Mouse (Mus musculus): ENCODE results near the gene Plagl1. TPM values are rescaled to one million over a fixed set of nuclear protein-coding genes. Genes with fewer than 3 reads are reported as not detected.

Gene Plagl1
- total and polyA plus RNA-seq, 2 experiments from 2014 or later: 20.1 to 39.0 TPM

- H3K4me3 ChIP-seq (ENCODE audit: low read depth, low read length): no peak overlapping the region
- 83% methylated on average over 5 of the region's 5 CpGs for WGBS
- ATAC-seq (ENCODE audit: low FRiP score): no peak
Measured at GRCm38 (mm10) chr10:13168461-13168860, 108.2 kb downstream of the Plagl1 start.

GRCm38 (mm10) chr10:13170739-13171448, 110.6 kb downstream of the Plagl1 start:
- Histone ChIP-seq H3K27ac (ENCODE audit: low read depth, low read length) (no peak overlapping the region), H3K9ac (replicated peaks; ENCODE audit: low read length, poor library complexity, severe bottlenecking) (no peak overlapping the region), H3K27me3 (ENCODE audit: insufficient read depth, low read length) (no peaks in the 10 kb centered on the region), H3K36me3 (ENCODE audit: insufficient read depth, low read length) (no peaks in the 10 kb centered on the region), H3K4me1 (ENCODE audit: insufficient read depth, low read length) (0 out of 2 replicates have a peak, but pooled peaks cover 2% of the 10 kb centered on the region), H3K4me3 (ENCODE audit: low read depth, low read length) (no peak overlapping the region), H3K4me2 (ENCODE audit: low read depth, low read length, poor library complexity, severe bottlenecking) (no peak overlapping the region), H3K9me3 (ENCODE audit: low read length) (no peaks in the 10 kb centered on the region)
- ATAC-seq (ENCODE audit: low FRiP score): no peak
- peak; percentile 85 for DNase-seq (ENCODE audit: low spot score)
- WGBS: 30% methylated on average over 12 of the region's 12 CpGs
- TF ChIP-seq CTCF (IDR thresholded peaks at IDR 0.05): no peak

More at GRCm38 (mm10) chr10:13168461-13168860, 108.2 kb downstream of the Plagl1 start:
- Histone ChIP-seq H3K27ac (ENCODE audit: low read depth, low read length) (no peak overlapping the region), H3K27me3 (ENCODE audit: insufficient read depth, low read length) (no peaks in the 10 kb centered on the region), H3K9ac (replicated peaks; ENCODE audit: low read length, poor library complexity, severe bottlenecking) (no peak overlapping the region), H3K36me3 (ENCODE audit: insufficient read depth, low read length) (no peaks in the 10 kb centered on the region), H3K4me1 (ENCODE audit: insufficient read depth, low read length) (0 out of 2 replicates have a peak, but pooled peaks cover 2% of the 10 kb centered on the region), H3K4me2 (ENCODE audit: low read depth, low read length, poor library complexity, severe bottlenecking) (no peak overlapping the region), H3K9me3 (ENCODE audit: low read length) (no peaks in the 10 kb centered on the region)
- DNase-seq (ENCODE audit: low spot score): no peak
- no peak for TF ChIP-seq CTCF (IDR thresholded peaks at IDR 0.05)

- H3K9ac ChIP-seq (replicated peaks; ENCODE audit: low read length, poor library complexity, severe bottlenecking): no peak overlapping the region
- 0 out of 2 replicates have a peak, but pooled peaks cover 2% of the 10 kb centered on the region for H3K4me1 ChIP-seq (ENCODE audit: insufficient read depth, low read length)
- WGBS: 70% methylated on average over 2 of the region's 2 CpGs
- H3K9me3 ChIP-seq (ENCODE audit: low read length): no peaks in the 10 kb centered on the region
- no peak overlapping the region for H3K4me3 ChIP-seq (ENCODE audit: low read depth, low read length)
- no peak for TF ChIP-seq CTCF (IDR thresholded peaks at IDR 0.05)
- ATAC-seq (ENCODE audit: low FRiP score): no peak
- DNase-seq (ENCODE audit: low spot score): no peak
- H3K36me3 ChIP-seq (ENCODE audit: insufficient read depth, low read length): no peaks in the 10 kb centered on the region
- no peaks in the 10 kb centered on the region for H3K27me3 ChIP-seq (ENCODE audit: insufficient read depth, low read length)
- no peak overlapping the region for H3K27ac ChIP-seq (ENCODE audit: low read depth, low read length)
- H3K4me2 ChIP-seq (ENCODE audit: low read depth, low read length, poor library complexity, severe bottlenecking): no peak overlapping the region
Measured at GRCm38 (mm10) chr10:13171461-13171860, 111.2 kb downstream of the Plagl1 start.

GRCm38 (mm10) chr10:13172798-13173221, 112.5 kb downstream of the Plagl1 start:
- H3K27ac ChIP-seq (ENCODE audit: low read depth, low read length): no peak overlapping the region
- H3K9ac ChIP-seq (replicated peaks; ENCODE audit: low read length, poor library complexity, severe bottlenecking): no peak overlapping the region
- no peaks in the 10 kb centered on the region for H3K9me3 ChIP-seq (ENCODE audit: low read length)
- WGBS: 65% methylated on average over 10 of the region's 10 CpGs
- no peak overlapping the region for H3K4me2 ChIP-seq (ENCODE audit: low read depth, low read length, poor library complexity, severe bottlenecking)
- H3K4me1 ChIP-seq (ENCODE audit: insufficient read depth, low read length): 0 out of 2 replicates have a peak, but pooled peaks cover 2% of the 10 kb centered on the region
- H3K27me3 ChIP-seq (ENCODE audit: insufficient read depth, low read length): no peaks in the 10 kb centered on the region
- no peak overlapping the region for H3K4me3 ChIP-seq (ENCODE audit: low read depth, low read length)
- TF ChIP-seq CTCF (IDR thresholded peaks at IDR 0.05): no peak
- peaks cover 5% of the 10 kb centered on the region; the same call in 1 of the 2 replicates for H3K36me3 ChIP-seq (ENCODE audit: insufficient read depth, low read length)
- no peak; the same call in 1 of the 2 replicates for ATAC-seq (ENCODE audit: low FRiP score)
- peak; percentile 27 for DNase-seq (ENCODE audit: low spot score)

- ATAC-seq (ENCODE audit: low FRiP score) (no peak), DNase-seq (ENCODE audit: low spot score) (no peak)
- Histone ChIP-seq H3K27me3 (ENCODE audit: insufficient read depth, low read length) (no peaks in the 10 kb centered on the region), H3K4me3 (ENCODE audit: low read depth, low read length) (no peak overlapping the region), H3K36me3 (ENCODE audit: insufficient read depth, low read length) (peaks cover 22% of the 10 kb centered on the region; the same call in 1 of the 2 replicates), H3K4me2 (ENCODE audit: low read depth, low read length, poor library complexity, severe bottlenecking) (no peak overlapping the region), H3K27ac (ENCODE audit: low read depth, low read length) (no peak overlapping the region), H3K4me1 (ENCODE audit: insufficient read depth, low read length) (0 out of 2 replicates have a peak, but pooled peaks cover 1% of the 10 kb centered on the region), H3K9me3 (ENCODE audit: low read length) (no peaks in the 10 kb centered on the region), H3K9ac (replicated peaks; ENCODE audit: low read length, poor library complexity, severe bottlenecking) (no peak overlapping the region)
- WGBS: 96% methylated on average over 7 of the region's 7 CpGs
- no peak for TF ChIP-seq CTCF (IDR thresholded peaks at IDR 0.05)
Measured at GRCm38 (mm10) chr10:13175866-13176265, 115.6 kb downstream of the Plagl1 start.

- WGBS: 44% methylated on average over 7 of the region's 7 CpGs
- Histone ChIP-seq H3K9ac (replicated peaks; ENCODE audit: low read length, poor library complexity, severe bottlenecking) (no peak within 1 kb of the TSS), H3K9me3 (ENCODE audit: low read length) (no peaks in the 10 kb centered on the region), H3K4me1 (ENCODE audit: insufficient read depth, low read length) (no peaks in the 10 kb centered on the region), H3K4me2 (ENCODE audit: low read depth, low read length, poor library complexity, severe bottlenecking) (no peak within 1 kb of the TSS), H3K36me3 (ENCODE audit: insufficient read depth, low read length) (peaks cover 36% of the 10 kb centered on the region), H3K27me3 (ENCODE audit: insufficient read depth, low read length) (no peaks in the 10 kb centered on the region), H3K27ac (ENCODE audit: low read depth, low read length) (no peak within 1 kb of the TSS), H3K4me3 (ENCODE audit: low read depth, low read length) (no peak within 1 kb of the TSS)
- no peak for TF ChIP-seq CTCF (IDR thresholded peaks at IDR 0.05)
- ATAC-seq (ENCODE audit: low FRiP score): no peak
- DNase-seq (ENCODE audit: low spot score): no peak
Measured at GRCm38 (mm10) chr10:13177973-13178624, 117.8 kb downstream of the Plagl1 start, which contains the start of gene Zc2hc1b. Gene Zc2hc1b, minus strand, starts transcription at chr10:13178023.
